Mouse (Mus musculus) lung, postnatal 0 days (tissue): ENCODE measurements around the gene Spata45.

Experiments used
- CTCF ChIP-seq: IDR thresholded peaks from 2 replicates; pipeline ENCODE4 v1.5.1; 2016; ENCODE audit warnings: antibody characterized with exemption, mild to moderate bottlenecking
- EP300 ChIP-seq: IDR thresholded peaks from 2 replicates; pipeline ENCODE4 v1.6.1; 2016; ENCODE audit warnings: antibody characterized with exemption, mild to moderate bottlenecking, control low read depth

DNA sequence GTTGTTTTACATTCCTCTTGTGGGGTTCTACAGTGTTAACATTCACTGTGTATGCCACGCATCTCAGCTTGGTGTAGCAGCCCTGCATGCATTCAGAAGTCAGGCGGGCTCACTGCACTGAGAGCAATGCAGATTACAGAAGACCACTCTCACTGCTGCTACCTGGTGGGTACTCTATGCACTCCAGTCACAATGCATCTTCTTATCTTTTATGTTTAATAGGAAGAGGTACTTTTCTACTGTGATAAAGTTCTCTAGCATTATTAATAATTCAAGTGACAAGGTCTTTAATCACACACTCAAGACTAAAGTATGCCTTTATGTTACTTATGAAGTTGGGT is 19.1 kb downstream of the Spata45 start:
- TF ChIP-seq CTCF (no peak), EP300 (no peak)
